Mouse (Mus musculus): Measurements from ENCODE around the gene Rpl21.

GRCm38 (mm10) chr5:146839760-146840159, 7.1 kb downstream of the Rpl21 start:
- TF ChIP-seq CTCF (IDR thresholded peaks at IDR 0.05; ENCODE audit: low read depth, low read length) (no peak), POLR2AphosphoS5 (IDR thresholded peaks at IDR 0.05; ENCODE audit: insufficient replicate concordance, low read depth, low read length) (no peak), GATA1 (IDR thresholded peaks at IDR 0.05; ENCODE audit: borderline replicate concordance, low read length) (no peak), TAL1 (conservative IDR thresholded peaks at IDR 0.05; ENCODE audit: low read depth, low read length) (no peak)

Data from G1E (cell line).